Mouse (Mus musculus): ENCODE measurements around the gene Atp5g2. TPM values are rescaled to one million over a fixed set of nuclear protein-coding genes. Genes with fewer than 3 reads are reported as not detected.

The Atp5g2 gene
- polyA plus RNA-seq (2014; fragmentation: Illumina TruSeq; extraction: RNeasy Lipid Tissue Mini Kit (QIAGEN cat#74804); ENCODE audit: low read depth, low replicate concordance), result 23.3 TPM

DNA sequence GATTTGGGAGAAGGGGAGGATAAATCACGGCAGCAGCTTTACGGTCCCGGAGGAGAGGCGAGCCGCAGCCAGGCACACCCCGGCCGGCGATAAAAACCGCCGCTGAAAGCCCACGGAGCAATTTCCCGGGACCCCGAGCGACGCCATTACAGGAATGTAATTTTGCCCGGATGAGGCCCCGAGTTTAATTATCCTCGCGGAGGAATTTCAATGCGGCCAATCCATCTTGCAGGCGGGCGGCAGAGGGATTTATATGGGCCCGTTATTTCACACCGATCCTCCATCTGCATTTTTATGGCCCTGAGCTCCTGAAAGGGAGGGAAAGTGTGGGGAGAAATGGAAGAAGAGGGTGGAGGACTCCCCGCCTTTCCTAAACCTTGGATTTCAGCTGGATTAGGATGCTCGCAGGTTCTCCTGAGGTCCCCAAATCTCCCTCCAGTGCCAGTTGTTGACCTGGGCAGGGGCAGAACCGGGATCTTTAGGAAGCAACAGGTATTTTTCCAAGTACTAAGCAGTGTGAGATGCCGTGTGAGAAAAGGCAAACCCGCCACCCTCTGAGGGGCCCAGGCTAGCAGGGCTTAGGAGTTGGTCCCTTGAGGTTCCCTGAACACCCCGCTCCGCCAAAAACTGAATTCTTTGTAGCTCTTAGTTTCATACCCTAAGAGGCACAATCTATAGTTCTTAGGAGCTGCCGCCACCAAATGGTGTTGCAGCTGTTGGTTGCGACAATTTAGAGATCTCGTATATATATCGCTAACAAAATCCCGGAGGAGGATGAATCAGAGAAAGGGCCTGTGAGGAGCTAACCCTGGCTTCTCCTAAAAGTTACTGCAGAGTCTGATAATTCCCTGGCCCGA, at the start of gene Atp5g2:
Atp5g2 (minus strand) TSS at position 138 of the 857 bp plus-strand sequence.

DNA sequence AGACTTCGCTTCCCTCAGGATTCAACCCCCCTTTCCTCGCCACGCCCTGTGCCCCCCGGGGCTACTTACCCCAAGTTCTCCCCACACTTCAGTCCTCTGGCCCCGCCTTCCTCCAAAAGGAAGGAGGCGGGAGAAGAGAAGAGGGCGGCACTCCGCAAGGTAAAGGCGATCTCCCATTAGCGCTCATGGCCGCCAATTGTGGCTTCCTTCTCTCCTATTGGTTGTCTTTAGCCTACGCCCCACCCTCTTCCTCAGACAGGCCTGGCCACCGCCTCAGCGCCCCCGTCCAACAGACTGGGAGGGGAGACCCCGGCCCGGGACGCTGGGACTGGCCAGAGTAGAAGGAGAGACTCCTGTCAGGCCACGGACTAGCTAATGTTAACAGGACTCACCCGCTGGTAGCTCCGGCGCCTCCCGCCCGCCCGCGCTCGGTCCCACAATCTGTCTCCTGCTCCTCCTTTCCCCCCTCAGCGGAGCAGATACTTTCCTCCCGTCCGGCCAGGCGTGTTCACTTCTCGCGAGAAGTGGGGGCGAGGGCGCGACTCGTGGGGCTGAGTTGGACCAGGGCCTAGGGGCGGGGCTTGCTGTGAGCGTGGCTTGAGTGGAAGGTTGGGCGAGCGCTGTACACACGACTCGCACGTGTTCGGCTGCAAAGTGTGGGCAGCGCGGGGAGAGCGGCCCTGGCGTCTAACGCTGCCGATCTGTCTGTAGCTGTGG, 47.0 kb downstream of the Atp5g2 start, which contains the start of the genes Gm28047 and Atf7:
Gm28047 (minus strand) TSS at position 98 of the 717 bp plus-strand sequence.
Atf7 (minus strand) TSS at position 495 of the 717 bp plus-strand sequence.

Other genes with a start within 250 kb of the Atp5g2 start
- not detected for gene Amhr2, start 227.0 kb downstream of the Atp5g2 start, polyA plus RNA-seq (2014; fragmentation: Illumina TruSeq; extraction: RNeasy Lipid Tissue Mini Kit (QIAGEN cat#74804); ENCODE audit: low read depth, low replicate concordance)
- gene Prr13, start 213.3 kb downstream of the Atp5g2 start, polyA plus RNA-seq (2014; fragmentation: Illumina TruSeq; extraction: RNeasy Lipid Tissue Mini Kit (QIAGEN cat#74804); ENCODE audit: low read depth, low replicate concordance), result 27.4 TPM
- gene Pcbp2, start 201.8 kb downstream of the Atp5g2 start, polyA plus RNA-seq (2014; fragmentation: Illumina TruSeq; extraction: RNeasy Lipid Tissue Mini Kit (QIAGEN cat#74804); ENCODE audit: low read depth, low replicate concordance), result 365 TPM
- gene Gm10337, start 168.6 kb downstream of the Atp5g2 start, polyA plus RNA-seq (2014; fragmentation: Illumina TruSeq; extraction: RNeasy Lipid Tissue Mini Kit (QIAGEN cat#74804); ENCODE audit: low read depth, low replicate concordance), result not detected
- 0.37 TPM for gene Map3k12, start 155.3 kb downstream of the Atp5g2 start, polyA plus RNA-seq (2014; fragmentation: Illumina TruSeq; extraction: RNeasy Lipid Tissue Mini Kit (QIAGEN cat#74804); ENCODE audit: low read depth, low replicate concordance)
- 1.2 TPM for gene Tarbp2, start 154.2 kb downstream of the Atp5g2 start, polyA plus RNA-seq (2014; fragmentation: Illumina TruSeq; extraction: RNeasy Lipid Tissue Mini Kit (QIAGEN cat#74804); ENCODE audit: low read depth, low replicate concordance)
- not detected for gene Npff, start 147.4 kb downstream of the Atp5g2 start, polyA plus RNA-seq (2014; fragmentation: Illumina TruSeq; extraction: RNeasy Lipid Tissue Mini Kit (QIAGEN cat#74804); ENCODE audit: low read depth, low replicate concordance)
- gene Gm28047, start 47.3 kb downstream of the Atp5g2 start, polyA plus RNA-seq (2014; fragmentation: Illumina TruSeq; extraction: RNeasy Lipid Tissue Mini Kit (QIAGEN cat#74804); ENCODE audit: low read depth, low replicate concordance), result not detected
- gene Atf7, start 46.9 kb downstream of the Atp5g2 start, polyA plus RNA-seq (2014; fragmentation: Illumina TruSeq; extraction: RNeasy Lipid Tissue Mini Kit (QIAGEN cat#74804); ENCODE audit: low read depth, low replicate concordance), result 18.3 TPM
- gene Calcoco1, start 49.8 kb upstream of the Atp5g2 start, polyA plus RNA-seq (2014; fragmentation: Illumina TruSeq; extraction: RNeasy Lipid Tissue Mini Kit (QIAGEN cat#74804); ENCODE audit: low read depth, low replicate concordance), result 23.9 TPM
- gene Hoxc13, start 248.8 kb upstream of the Atp5g2 start, polyA plus RNA-seq (2014; fragmentation: Illumina TruSeq; extraction: RNeasy Lipid Tissue Mini Kit (QIAGEN cat#74804); ENCODE audit: low read depth, low replicate concordance), result not detected